Comparison of ENCODE assay signal across 19 mouse cellular contexts in genomic region chr17:85158202-85158601, GRCm38 (mm10).
A peak's percentile ranks its signal among the peaks of the same experiment; 100 is the strongest.
DNase-seq lines count a peak whose midpoint lies in the region; TF ChIP-seq lines count a peak whose summit lies in the region.
"Had no signal": no experiment of that assay in that cellular context is flagged by ENCODE, and none has a peak within 500 bp of the region (broad histone marks: within the 10 kb centered on the region; RNA-seq: fewer than 3 reads in every experiment).

No protein-coding gene starts in this region.

- intact Hi-C loops in gastrocnemius, adult 2 months (cut with DNase I) = no loop called here

- H3K27ac ChIP-seq in gastrocnemius, adult 2 months = no peak overlapping the region
- H3K27ac ChIP-seq: hindbrain, embryonic 10.5 days; hindbrain, embryonic 13.5 days; intestine, embryonic 15.5 days had no signal

- DNase-seq in cerebellum, postnatal 14 days = peak; percentile 16 to 22
- no peak for DNase-seq in cerebellum, adult 9-11 months
- DNase-seq in ovary, adult 18-20 months (ENCODE audit: low spot score) = peak; percentile 8
- DNase-seq in ovary, postnatal 14 days (ENCODE audit: low spot score) = no peak
- DNase-seq in R1 (ENCODE audit: low read depth, low spot score) = peak; percentile 79
- no peak for DNase-seq in gastrocnemius, adult 2 months
- no peak for DNase-seq in kidney, adult 8-10 months
- DNase-seq: adrenal gland, adult 8-10 months; adrenal gland, postnatal 25 days; B cell, adult 2 months; cerebellum, adult 18-20 months; cerebellum, adult 9-10 months; forebrain, postnatal 0 days; gastrocnemius, postnatal 10 days; gastrocnemius, postnatal 36 days; kidney, adult 11 months had no signal

- H3K4me3 ChIP-seq in gastrocnemius, adult 2 months = no peak overlapping the region
- H3K4me3 ChIP-seq: hindbrain, embryonic 10.5 days; hindbrain, embryonic 13.5 days; intestine, embryonic 15.5 days had no signal

- TF ChIP-seq CTCF in gastrocnemius, adult 2 months (IDR thresholded peaks at IDR 0.05) = no peak

Comparison
In these comparisons a context has a peak if more than half of its experiments do, and no peak if none do; other contexts are left out.
1. DNase-seq: peak in cerebellum, postnatal 14 days (2 of 2), ovary, adult 18-20 months (single experiment) and R1 (single experiment); none in cerebellum, adult 9-11 months (single experiment), ovary, postnatal 14 days (single experiment), gastrocnemius, adult 2 months (single experiment) and kidney, adult 8-10 months (0 of 2).